Mouse (Mus musculus) ES-E14 (cell line): Measurements from ENCODE around the gene Arl6ip1.

Experiments used
- CHD2 ChIP-seq: IDR thresholded peaks from 2 replicates; pipeline ENCODE4 v1.6.1; 2014; ENCODE audit warnings: mild to moderate bottlenecking, low read depth, low read length, inconsistent platforms
- HCFC1 ChIP-seq: IDR thresholded peaks from 2 replicates; pipeline ENCODE4 v1.6.1; 2012; ENCODE audit warnings: low read length, inconsistent platforms, borderline replicate concordance; ENCODE audit not compliant: insufficient read depth
- MAFK ChIP-seq: IDR thresholded peaks from 2 replicates; pipeline ENCODE4 v1.6.1; 2014; ENCODE audit warnings: mild to moderate bottlenecking, low read depth, low read length, inconsistent platforms; ENCODE audit not compliant: insufficient read depth
- ZC3H11A ChIP-seq: IDR thresholded peaks from 2 replicates; pipeline ENCODE4 v1.6.1; 2012; ENCODE audit warnings: low read depth, mild to moderate bottlenecking, inconsistent platforms, low read length, borderline replicate concordance
- ZNF384 ChIP-seq: IDR thresholded peaks from 2 replicates; pipeline ENCODE4 v1.6.1; 2012; ENCODE audit warnings: low read depth, low read length, inconsistent platforms

DNA sequence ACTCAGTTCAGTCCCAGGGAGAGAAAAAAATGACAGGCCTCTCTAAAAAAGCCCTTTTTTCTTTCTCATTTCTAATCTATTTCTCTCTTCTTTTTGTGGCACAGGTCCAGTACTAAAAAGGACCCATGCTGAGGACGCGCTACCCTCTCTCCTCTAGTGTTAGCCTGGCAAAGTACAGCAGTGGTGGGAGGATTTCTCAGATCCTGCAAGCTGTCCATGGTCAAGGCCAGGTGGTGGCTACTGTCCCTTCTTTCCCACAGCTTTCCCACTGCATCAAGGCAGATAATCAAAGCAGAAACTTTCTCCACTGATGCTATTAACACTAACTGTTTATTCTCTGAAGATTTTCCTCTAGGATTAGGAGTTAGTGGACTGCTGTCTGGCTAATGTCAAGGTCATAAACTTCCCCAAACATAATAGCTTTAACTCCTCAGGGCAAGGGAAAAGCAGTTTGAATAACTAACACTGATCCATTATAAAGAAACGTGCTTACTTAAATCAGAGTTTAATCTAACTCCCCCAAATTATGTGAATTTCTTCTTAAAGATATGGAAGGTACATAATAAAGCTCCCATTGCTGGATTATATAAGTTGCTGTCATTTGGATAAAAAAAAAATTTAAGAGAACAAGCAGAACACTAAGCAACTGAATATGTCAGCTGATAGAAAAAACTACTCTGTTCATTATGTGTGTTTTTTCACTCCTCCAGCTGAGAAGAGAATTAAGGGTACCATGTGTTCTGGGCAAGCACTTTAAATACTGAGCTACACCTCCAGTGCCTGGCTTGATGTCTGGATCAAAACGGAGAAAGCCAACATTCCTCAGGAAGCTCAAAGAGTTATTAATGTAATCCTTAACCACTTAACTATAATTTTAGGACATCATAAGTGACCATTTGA, 5.7 kb downstream of the Arl6ip1 start:
- TF ChIP-seq MAFK, result no peak
- TF ChIP-seq ZC3H11A, result no peak
- no peak for TF ChIP-seq ZNF384
- TF ChIP-seq CHD2, result no peak
- no peak for TF ChIP-seq HCFC1
